Mouse (Mus musculus): ENCODE measurements at regions not wholly inside any gene's neighbourhood (a gene's known extent, or its start where the extent isn't known, plus 50 kb on each side); places are given as distances from the start of the nearest gene placed in this dataset.

GRCm38 (mm10) chr10:67607297-67608032 is 58.7 kb upstream of the Ado start:
- 56% methylated on average over 9 of the region's 9 CpGs for WGBS
- no peak for ATAC-seq (ENCODE audit: extremely low read depth, insufficient number of reproducible peaks, low FRiP score, low TSS enrichment)

GRCm38 (mm10) chr10:67606739-67607138 is 58.0 kb upstream of the Ado start:
- Histone ChIP-seq H3K4me1 (peaks cover 3% of the 10 kb centered on the region; the same call in 1 of the 2 replicates), H3K27me3 (replicated peaks) (no peaks in the 10 kb centered on the region), H3K4me2 (no peak overlapping the region), H3K4me3 (no peak overlapping the region), H3K9ac (no peak overlapping the region), H3K9me3 (no peaks in the 10 kb centered on the region), H3K36me3 (no peaks in the 10 kb centered on the region), H3K27ac (replicated peaks) (no peak overlapping the region)
- ATAC-seq (ENCODE audit: extremely low read depth, insufficient number of reproducible peaks, low FRiP score, low TSS enrichment) = no peak
- WGBS = 81% methylated on average over 1 of the region's 1 CpGs

More at GRCm38 (mm10) chr10:67607297-67608032, 58.7 kb upstream of the Ado start:
- H3K4me2 ChIP-seq = no peak overlapping the region
- no peaks in the 10 kb centered on the region for H3K9me3 ChIP-seq
- no peak overlapping the region for H3K4me3 ChIP-seq
- H3K27ac ChIP-seq (replicated peaks) = no peak overlapping the region
- H3K27me3 ChIP-seq (replicated peaks) = no peaks in the 10 kb centered on the region
- H3K4me1 ChIP-seq = peaks cover 3% of the 10 kb centered on the region; the same call in 1 of the 2 replicates
- no peak overlapping the region for H3K9ac ChIP-seq
- H3K36me3 ChIP-seq = no peaks in the 10 kb centered on the region

- Histone ChIP-seq H3K4me1 (peaks cover 11% of the 10 kb centered on the region), H3K9ac (no peak overlapping the region), H3K9me3 (no peaks in the 10 kb centered on the region), H3K4me3 (no peak overlapping the region), H3K4me2 (no peak overlapping the region), H3K27me3 (replicated peaks) (no peaks in the 10 kb centered on the region), H3K27ac (replicated peaks) (no peak overlapping the region), H3K36me3 (no peaks in the 10 kb centered on the region)
- no peak for ATAC-seq (ENCODE audit: extremely low read depth, insufficient number of reproducible peaks, low FRiP score, low TSS enrichment)
- 89% methylated on average over 7 of the region's 7 CpGs for WGBS
These were observed 50.6 kb upstream of the Ado start for GRCm38 (mm10) chr10:67599390-67599789.

- no peak overlapping the region for H3K4me3 ChIP-seq
- no peak overlapping the region for H3K27ac ChIP-seq (replicated peaks)
- peaks cover 11% of the 10 kb centered on the region for H3K4me1 ChIP-seq
- no peak overlapping the region for H3K4me2 ChIP-seq
- no peaks in the 10 kb centered on the region for H3K36me3 ChIP-seq
- ATAC-seq (ENCODE audit: extremely low read depth, insufficient number of reproducible peaks, low FRiP score, low TSS enrichment) = no peak
- no peaks in the 10 kb centered on the region for H3K27me3 ChIP-seq (replicated peaks)
- no peak overlapping the region for H3K9ac ChIP-seq
- WGBS = 70% methylated on average over 7 of the region's 7 CpGs
- H3K9me3 ChIP-seq = no peaks in the 10 kb centered on the region
These were observed 49.9 kb upstream of the Ado start for GRCm38 (mm10) chr10:67598590-67599047.
